Mouse (Mus musculus) liver, adult 2 months (tissue): ENCODE measurements at regions not wholly inside any gene's neighbourhood (a gene's known extent, or its start where the extent isn't known, plus 50 kb on each side); places are given as distances from the start of the nearest gene placed in this dataset.
A peak's percentile ranks its signal among the peaks of the same experiment; 100 is the strongest.

Experiments
- DNase-seq: peaks from one replicate; pipeline ENCODE4 v3.0.0-alpha.2; 2011; ENCODE audit warnings: low read depth, low spot score; ENCODE audit errors: extremely low read depth
- H3K27ac ChIP-seq: fragments of 200-500 bp; replicated peaks from 2 replicates; pipeline ENCODE4 v1.5.1; 2012; ENCODE audit warnings: low read depth, mild to moderate bottlenecking, control low read depth, inconsistent platforms, low read length; ENCODE audit not compliant: insufficient read depth
- H3K27me3 ChIP-seq: fragments of 200-500 bp; 2 replicates; pipeline ENCODE4 v1.6.1; 2012; ENCODE audit warnings: mild to moderate bottlenecking, moderate library complexity, low read length, inconsistent platforms; ENCODE audit not compliant: control insufficient read depth, insufficient read depth
- H3K36me3 ChIP-seq: fragments of 200-500 bp; 2 replicates; pipeline ENCODE4 v1.6.1; 2012; ENCODE audit warnings: low read length, inconsistent platforms; ENCODE audit not compliant: control insufficient read depth, insufficient read depth
- H3K4me1 ChIP-seq: fragments of 200-500 bp; 2 replicates; pipeline ENCODE4 v1.6.1; 2011; ENCODE audit warnings: low read length; ENCODE audit not compliant: control insufficient read depth, insufficient read depth
- H3K4me3 ChIP-seq: fragments of 200-500 bp; 2 replicates; pipeline ENCODE4 v1.5.1; 2011; ENCODE audit warnings: low read depth, mild to moderate bottlenecking, control low read depth, low read length, moderate library complexity; ENCODE audit not compliant: insufficient read depth
- H3K79me2 ChIP-seq: fragments of 200-500 bp; 2 replicates; pipeline ENCODE4 v1.6.1; 2012; ENCODE audit warnings: inconsistent platforms, mild to moderate bottlenecking, low read length, moderate library complexity; ENCODE audit not compliant: control insufficient read depth, insufficient read depth
- H3K9ac ChIP-seq: fragments of 200-500 bp; 2 replicates; pipeline ENCODE4 v1.6.1; 2012; ENCODE audit warnings: low read depth, mild to moderate bottlenecking, control low read depth, inconsistent platforms, low read length
- CTCF ChIP-seq: fragments of 200-500 bp; IDR thresholded peaks from 2 replicates; pipeline ENCODE4 v1.5.1; 2011; ENCODE audit warnings: low read depth, low read length, control low read depth
- POLR2A ChIP-seq: fragments of 200-500 bp; IDR thresholded peaks from 2 replicates; pipeline ENCODE4 v1.6.1; 2011; ENCODE audit warnings: low read length, control low read depth; ENCODE audit not compliant: insufficient read depth; ENCODE audit errors: extremely low read depth
- WGBS: fragments of 180-500 bp; shearing (Covaris S2); methylation state at CpG from one replicate; pipeline ENCODE4 v1.1.7; 2018; 5-methylcytosine and 5-hydroxymethylcytosine counted together

DNA sequence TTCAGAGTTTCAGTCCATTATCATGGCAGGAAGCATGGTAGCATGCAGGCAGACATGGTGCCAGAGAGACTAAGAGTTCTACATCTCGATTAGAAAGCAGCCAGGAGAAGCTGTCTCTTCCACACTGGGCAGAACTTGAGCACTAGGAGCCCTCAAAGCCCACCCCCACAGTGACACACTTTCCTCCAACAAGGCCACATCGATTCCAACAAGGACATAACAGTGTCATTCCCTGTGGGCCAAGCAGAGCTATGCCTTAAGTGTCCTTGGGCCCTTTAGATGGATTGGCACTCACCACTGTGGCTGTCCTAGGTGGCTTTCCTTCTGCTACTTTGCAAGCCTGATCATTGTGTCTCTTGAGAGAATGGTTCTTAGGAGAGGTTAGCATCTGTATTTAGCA is 99.5 kb upstream of the Dazl start:
- Histone ChIP-seq H3K27me3 (no peaks in the 10 kb centered on the region), H3K27ac (no peak overlapping the region), H3K9ac (no peak overlapping the region), H3K4me1 (peaks cover 12% of the 10 kb centered on the region), H3K36me3 (no peaks in the 10 kb centered on the region), H3K4me3 (no peak overlapping the region), H3K79me2 (no peaks in the 10 kb centered on the region)
- 86% methylated on average over 2 of the region's 2 CpGs for WGBS
- no peak for TF ChIP-seq POLR2A
- TF ChIP-seq CTCF = no peak
- DNase-seq = no peak

DNA sequence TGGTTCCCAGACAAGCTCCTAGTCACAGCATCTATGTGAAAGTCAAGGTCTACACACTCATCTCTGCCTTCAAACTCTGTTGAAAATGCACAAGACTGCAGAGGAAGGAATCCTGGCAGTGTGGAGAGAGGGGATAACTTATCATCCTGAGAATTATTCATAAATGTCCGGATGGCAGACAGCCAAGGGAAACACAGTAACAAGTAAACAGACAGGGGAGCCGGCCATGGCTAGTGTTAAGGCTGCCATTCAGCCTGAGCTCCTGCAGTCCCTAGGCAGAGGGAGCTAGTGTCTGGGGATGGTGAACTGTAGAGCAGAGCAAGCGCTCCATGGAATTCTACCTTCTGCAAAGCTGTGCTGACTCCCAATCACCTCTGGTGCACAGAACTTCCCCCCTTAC is 100.3 kb upstream of the Dazl start:
- no peak for DNase-seq
- TF ChIP-seq CTCF (no peak), POLR2A (no peak)
- Histone ChIP-seq H3K9ac (no peak overlapping the region), H3K79me2 (no peaks in the 10 kb centered on the region), H3K27me3 (no peaks in the 10 kb centered on the region), H3K36me3 (no peaks in the 10 kb centered on the region), H3K27ac (no peak overlapping the region), H3K4me3 (no peak overlapping the region), H3K4me1 (peaks cover 12% of the 10 kb centered on the region)
- 46% methylated on average over 3 of the region's 3 CpGs for WGBS

DNA sequence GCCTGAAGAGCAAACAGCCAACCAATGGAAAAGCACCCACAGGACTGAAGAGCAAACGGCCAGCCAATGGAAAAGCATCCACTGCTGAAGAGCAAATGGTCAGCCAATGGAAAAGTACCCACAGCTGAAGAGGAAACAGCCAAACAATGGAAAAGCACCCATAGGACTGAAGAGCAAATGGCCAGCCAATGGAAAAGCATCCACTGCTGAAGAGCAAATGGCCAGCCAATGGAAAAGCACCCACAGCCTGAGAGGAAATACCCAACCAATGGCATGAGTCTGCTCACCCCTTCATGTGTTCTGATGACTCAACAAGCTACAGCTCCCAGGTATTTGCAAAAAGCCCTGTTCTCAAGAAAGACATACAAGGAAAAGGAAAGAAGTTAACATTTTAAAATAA is 101.4 kb upstream of the Dazl start:
- 86% methylated on average over 1 of the region's 1 CpGs for WGBS
- TF ChIP-seq CTCF (no peak), POLR2A (no peak)
- H3K4me3 ChIP-seq = no peak overlapping the region

DNA sequence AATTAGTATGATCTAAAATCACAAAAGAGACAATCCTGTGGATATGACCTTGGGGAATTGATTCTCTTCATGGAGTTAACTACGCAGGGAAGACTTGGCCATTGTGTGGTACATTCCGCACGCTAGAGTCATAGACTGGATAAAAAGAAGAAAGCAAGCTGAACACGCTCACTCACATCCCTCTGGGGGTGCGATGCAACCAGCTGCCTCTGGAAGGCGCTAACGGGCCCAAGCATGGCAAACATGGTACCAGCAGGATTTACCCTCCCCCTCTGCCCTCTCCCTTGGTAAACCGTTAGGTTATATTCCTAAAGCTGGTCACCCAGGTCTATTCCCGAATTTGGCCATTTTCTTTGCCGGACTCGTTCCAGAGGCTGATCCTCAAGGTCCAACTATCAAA is 102.2 kb upstream of the Dazl start:
- Histone ChIP-seq H3K27me3 (no peaks in the 10 kb centered on the region), H3K9ac (no peak overlapping the region), H3K4me1 (peaks cover 3% of the 10 kb centered on the region), H3K4me3 (no peak overlapping the region), H3K27ac (no peak overlapping the region), H3K79me2 (no peaks in the 10 kb centered on the region), H3K36me3 (no peaks in the 10 kb centered on the region)
- TF ChIP-seq POLR2A = no peak
- 97% methylated on average over 11 of the region's 11 CpGs for WGBS
- no peak for DNase-seq

More for the DNA sequence above, 101.4 kb upstream of the Dazl start:
- H3K27me3 ChIP-seq = no peaks in the 10 kb centered on the region
- DNase-seq = no peak
- peaks cover 6% of the 10 kb centered on the region for H3K4me1 ChIP-seq
- H3K27ac ChIP-seq = no peak overlapping the region
- no peaks in the 10 kb centered on the region for H3K36me3 ChIP-seq
- H3K9ac ChIP-seq = no peak overlapping the region
- H3K79me2 ChIP-seq = no peaks in the 10 kb centered on the region

DNA sequence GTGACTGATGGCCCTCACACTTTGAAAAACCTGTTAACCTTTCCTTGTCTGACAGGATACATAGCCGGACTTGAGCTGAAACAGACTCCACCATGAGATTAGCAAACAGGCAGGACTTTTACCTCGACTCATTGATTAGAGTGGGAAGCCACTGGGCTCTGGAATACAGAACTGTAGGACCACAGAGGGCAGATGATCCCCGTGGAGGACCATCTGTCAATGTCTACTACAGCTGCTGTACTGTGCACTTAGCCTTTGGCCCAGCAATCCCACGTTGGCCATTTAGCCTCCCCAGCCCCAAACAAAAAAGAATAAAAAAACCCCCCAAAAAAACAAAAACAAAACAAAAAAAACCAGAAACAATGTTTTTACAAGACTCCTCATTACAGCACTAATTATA is 103.9 kb upstream of the Dazl start:
- H3K4me1 ChIP-seq = peaks cover 3% of the 10 kb centered on the region
- TF ChIP-seq CTCF (no peak), POLR2A (no peak)
- H3K9ac ChIP-seq = no peak overlapping the region
- no peak overlapping the region for H3K4me3 ChIP-seq
- H3K79me2 ChIP-seq = no peaks in the 10 kb centered on the region
- DNase-seq = peak; percentile 81
- H3K36me3 ChIP-seq = no peaks in the 10 kb centered on the region
- peak overlapping the region; percentile 13 for H3K27ac ChIP-seq
- H3K27me3 ChIP-seq = no peaks in the 10 kb centered on the region
- 16% methylated on average over 4 of the region's 4 CpGs for WGBS

DNA sequence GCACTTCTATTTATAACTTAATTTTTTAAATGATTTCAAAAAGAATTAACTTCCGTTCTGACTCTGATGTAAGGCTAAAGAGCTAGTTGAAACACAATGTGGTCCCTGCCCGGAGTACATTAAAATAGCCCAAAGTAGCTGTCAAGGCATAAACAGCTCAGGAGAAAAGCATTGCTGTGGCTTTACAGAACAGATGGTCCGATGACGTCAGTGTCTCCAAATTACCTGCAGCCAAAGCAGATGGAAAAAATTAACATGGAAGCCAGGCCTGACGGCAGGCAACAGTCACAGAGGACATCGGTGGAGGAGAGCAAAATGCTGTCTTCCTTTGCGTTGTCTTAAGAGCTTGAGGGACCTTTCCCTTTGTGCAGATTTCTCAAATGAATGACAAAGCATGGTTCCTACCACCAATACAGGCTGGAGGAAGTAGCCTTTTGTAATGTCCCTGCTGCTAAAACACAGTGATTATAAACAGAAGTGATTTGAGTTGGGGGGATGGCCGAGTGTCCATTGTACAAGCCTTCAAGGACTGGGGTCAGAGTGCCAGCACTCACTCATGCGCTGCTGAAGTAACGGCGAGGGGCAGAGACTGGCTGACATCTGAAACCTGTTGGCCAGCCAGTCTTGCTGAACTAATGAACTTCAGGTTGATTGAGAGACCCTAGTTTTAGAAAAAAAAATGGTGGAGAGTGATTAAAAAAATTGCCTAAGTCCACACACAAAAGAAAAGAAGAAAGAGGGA is 101.8 kb upstream of the Plcl2 start:
- Histone ChIP-seq H3K79me2 (no peaks in the 10 kb centered on the region), H3K4me1 (no peaks in the 10 kb centered on the region), H3K4me3 (no peak overlapping the region), H3K27ac (no peak overlapping the region), H3K9ac (no peak overlapping the region), H3K36me3 (no peaks in the 10 kb centered on the region), H3K27me3 (no peaks in the 10 kb centered on the region)
- WGBS = 88% methylated on average over 11 of the region's 11 CpGs
- TF ChIP-seq POLR2A (no peak), CTCF (no peak)
- DNase-seq = no peak
